Mouse (Mus musculus): ENCODE results near the gene Eif1ax.

- TF ChIP-seq CTCF (IDR thresholded peaks at IDR 0.05) (no peak), EP300 (IDR thresholded peaks at IDR 0.05; ENCODE audit: insufficient read depth, low read depth, low read length) (no peak), POLR2A (IDR thresholded peaks at IDR 0.05; ENCODE audit: insufficient read depth, low read depth, low read length) (no peak)
Observed at GRCm38 (mm10) chrX:159364506-159364905, 7.5 kb upstream of the Eif1ax start.
